Mouse (Mus musculus): ENCODE measurements at regions not wholly inside any gene's neighbourhood (a gene's known extent, or its start where the extent isn't known, plus 50 kb on each side); places are given as distances from the start of the nearest gene placed in this dataset.

GRCm38 (mm10) chr6:31995977-31996376 lies 54.1 kb upstream of the 1700012A03Rik start:
- intact Hi-C loops (cut with DNase I): no loop called here
- DNase-seq (ENCODE audit: low spot score in 2 of 2): no peak

GRCm38 (mm10) chr6:31995249-31995648 lies 54.8 kb upstream of the 1700012A03Rik start:
- no peak for DNase-seq (ENCODE audit: low spot score in 2 of 2)
- intact Hi-C loops (cut with DNase I): no loop called here

- no peak for DNase-seq (ENCODE audit: low spot score in 2 of 2)
- intact Hi-C loops (cut with DNase I): no loop called here
Measured at GRCm38 (mm10) chr6:31985698-31986097, 64.3 kb upstream of the 1700012A03Rik start.

GRCm38 (mm10) chr6:31976705-31977104 lies 73.3 kb upstream of the 1700012A03Rik start:
- DNase-seq (ENCODE audit: low spot score in 2 of 2): no peak
- intact Hi-C loops (cut with DNase I): no loop called here

- intact Hi-C loops (cut with DNase I): no loop called here
- no peak for DNase-seq (ENCODE audit: low spot score in 2 of 2)
Measured at GRCm38 (mm10) chr6:31948063-31948481, 102.0 kb upstream of the 1700012A03Rik start.

GRCm38 (mm10) chr6:31946572-31946971 lies 103.5 kb upstream of the 1700012A03Rik start:
- no peak for DNase-seq (ENCODE audit: low spot score in 2 of 2)
- intact Hi-C loops (cut with DNase I): no loop called here

GRCm38 (mm10) chr6:31945347-31945746 lies 104.7 kb upstream of the 1700012A03Rik start:
- no peak for DNase-seq (ENCODE audit: low spot score in 2 of 2)
- intact Hi-C loops (cut with DNase I): no loop called here

GRCm38 (mm10) chr6:31944546-31944945 lies 105.5 kb upstream of the 1700012A03Rik start:
- intact Hi-C loops (cut with DNase I): no loop called here
- DNase-seq (ENCODE audit: low spot score in 2 of 2): no peak

- no peak for DNase-seq (ENCODE audit: low spot score in 2 of 2)
- intact Hi-C loops (cut with DNase I): no loop called here
Measured at GRCm38 (mm10) chr6:31942696-31943095, 107.3 kb upstream of the 1700012A03Rik start.

GRCm38 (mm10) chr6:31938216-31938814 lies 111.7 kb upstream of the 1700012A03Rik start:
- DNase-seq (ENCODE audit: low spot score in 2 of 2): peak; percentile 88 to 90

GRCm38 (mm10) chr6:31937146-31937545 lies 112.9 kb upstream of the 1700012A03Rik start:
- no peak for DNase-seq (ENCODE audit: low spot score in 2 of 2)

More at GRCm38 (mm10) chr6:31938216-31938814, 111.7 kb upstream of the 1700012A03Rik start:
- intact Hi-C loops (cut with DNase I): loop anchor here (2.0 to 5.0 kb wide), 4 partner anchors 204 to 654 kb away; no protein-coding TSS in a partner anchor

GRCm38 (mm10) chr6:31934826-31935225 lies 115.2 kb upstream of the 1700012A03Rik start:
- no peak for DNase-seq (ENCODE audit: low spot score in 2 of 2)
- intact Hi-C loops (cut with DNase I): loop anchor here (5.0 kb wide), 3 partner anchors 207 to 657 kb away; no protein-coding TSS in a partner anchor

More at GRCm38 (mm10) chr6:31937146-31937545, 112.9 kb upstream of the 1700012A03Rik start:
- intact Hi-C loops (cut with DNase I): loop anchor here (5.0 kb wide), 3 partner anchors 205 to 655 kb away; no protein-coding TSS in a partner anchor

GRCm38 (mm10) chr6:31933956-31934355 lies 116.1 kb upstream of the 1700012A03Rik start:
- intact Hi-C loops (cut with DNase I): no loop called here
- DNase-seq (ENCODE audit: low spot score in 2 of 2): no peak

- DNase-seq (ENCODE audit: low spot score in 2 of 2): no peak
- intact Hi-C loops (cut with DNase I): no loop called here
Measured at GRCm38 (mm10) chr6:31933364-31933763, 116.7 kb upstream of the 1700012A03Rik start.

- DNase-seq (ENCODE audit: low spot score in 2 of 2): no peak
- intact Hi-C loops (cut with DNase I): no loop called here
Measured at GRCm38 (mm10) chr6:31931116-31931515, 118.9 kb upstream of the 1700012A03Rik start.

GRCm38 (mm10) chr6:31929165-31929564 lies 120.9 kb upstream of the 1700012A03Rik start:
- intact Hi-C loops (cut with DNase I): no loop called here
- no peak for DNase-seq (ENCODE audit: low spot score in 2 of 2)

- peak in 1 of 2 experiments; percentile 73 for DNase-seq (ENCODE audit: low spot score in 2 of 2)
- intact Hi-C loops (cut with DNase I): no loop called here
Measured at GRCm38 (mm10) chr6:31927181-31927580, 122.9 kb upstream of the 1700012A03Rik start.

GRCm38 (mm10) chr6:31924669-31925046 lies 125.4 kb upstream of the 1700012A03Rik start:
- DNase-seq (ENCODE audit: low spot score in 2 of 2): no peak
- intact Hi-C loops (cut with DNase I): no loop called here

- DNase-seq (ENCODE audit: low spot score in 2 of 2): peak; percentile 44 to 66
Measured at GRCm38 (mm10) chr6:31923951-31924668, 125.9 kb upstream of the 1700012A03Rik start.

GRCm38 (mm10) chr6:31921561-31922152 lies 128.4 kb upstream of the 1700012A03Rik start:
- intact Hi-C loops (cut with DNase I): no loop called here
- DNase-seq (ENCODE audit: low spot score in 2 of 2): peak; percentile 37 to 38

More at GRCm38 (mm10) chr6:31923951-31924668, 125.9 kb upstream of the 1700012A03Rik start:
- intact Hi-C loops (cut with DNase I): no loop called here
